Mouse (Mus musculus): ENCODE measurements at regions not wholly inside any gene's neighbourhood (a gene's known extent, or its start where the extent isn't known, plus 50 kb on each side); places are given as distances from the start of the nearest gene placed in this dataset.
"Not testable (repeated sequence)": the region's sequence is repeated elsewhere in the genome, so short reads cannot be mapped to it uniquely, and the experiment has no call there.

- DNase-seq = no peak
These were observed 238.1 kb downstream of the Gm5426 start for GRCm38 (mm10) chr10:96374293-96375069.

GRCm38 (mm10) chr10:96375070-96375447, 238.7 kb downstream of the Gm5426 start:
- no peak for DNase-seq

- DNase-seq = no peak
These were observed 239.3 kb upstream of the Btg1 start for GRCm38 (mm10) chr10:96377549-96377948.

- no peak for DNase-seq
These were observed 237.6 kb upstream of the Btg1 start for GRCm38 (mm10) chr10:96379016-96379771.

- no peak for DNase-seq
These were observed 235.1 kb upstream of the Btg1 start for GRCm38 (mm10) chr10:96381664-96382063.

- DNase-seq = no peak
These were observed 225.1 kb upstream of the Btg1 start for GRCm38 (mm10) chr10:96391748-96392147.

- no peak for DNase-seq
These were observed 224.0 kb upstream of the Btg1 start for GRCm38 (mm10) chr10:96392836-96393235.

GRCm38 (mm10) chr10:96394210-96394609, 222.6 kb upstream of the Btg1 start:
- no peak for DNase-seq

GRCm38 (mm10) chr10:96395017-96395416, 221.8 kb upstream of the Btg1 start:
- DNase-seq = no peak

- DNase-seq = no peak
These were observed 218.8 kb upstream of the Btg1 start for GRCm38 (mm10) chr10:96397931-96398561.

- no peak for DNase-seq
These were observed 218.1 kb upstream of the Btg1 start for GRCm38 (mm10) chr10:96398562-96399288.

GRCm38 (mm10) chr10:96399636-96400400, 217.0 kb upstream of the Btg1 start:
- DNase-seq = no peak

GRCm38 (mm10) chr10:96400793-96401192, 216.0 kb upstream of the Btg1 start:
- DNase-seq = no peak

GRCm38 (mm10) chr10:96406306-96406705, 210.5 kb upstream of the Btg1 start:
- no peak for DNase-seq

- DNase-seq = no peak
These were observed 209.0 kb upstream of the Btg1 start for GRCm38 (mm10) chr10:96407846-96408245.

- no peak for DNase-seq
These were observed 208.6 kb upstream of the Btg1 start for GRCm38 (mm10) chr10:96408250-96408649.

- DNase-seq = no peak
These were observed 206.8 kb upstream of the Btg1 start for GRCm38 (mm10) chr10:96410028-96410427.

- no peak for DNase-seq
These were observed 202.0 kb upstream of the Btg1 start for GRCm38 (mm10) chr10:96414807-96415206.

- DNase-seq = not testable (repeated sequence)
These were observed 195.3 kb upstream of the Btg1 start for GRCm38 (mm10) chr10:96421506-96421905.

GRCm38 (mm10) chr10:96427407-96427806, 189.4 kb upstream of the Btg1 start:
- DNase-seq = no peak

GRCm38 (mm10) chr10:96430142-96430541, 186.7 kb upstream of the Btg1 start:
- no peak for DNase-seq

- DNase-seq = no peak
These were observed 181.7 kb upstream of the Btg1 start for GRCm38 (mm10) chr10:96435109-96435508.

All from cerebellum, adult 8-10 months (tissue).